Mouse (Mus musculus) spleen, postnatal 36 days (tissue): ENCODE results near the gene Anks1b.
A peak's percentile ranks its signal among the peaks of the same experiment; 100 is the strongest.

ENCODE experiments used
- DNase-seq, 2 experiments: peaks; one replicate each; pipeline ENCODE4 v3.0.0; 2022; ENCODE audit warnings: low spot score in 2 of 2, mixed read lengths in 1 of 2

Anks1b gene

GRCm38 (mm10) chr10:90732823-90733222, 859.5 kb downstream of the Anks1b start:
- DNase-seq: peak; percentile 5 to 17

- DNase-seq: peak in 1 of 2 experiments; percentile 7
Observed at GRCm38 (mm10) chr10:90733632-90734031, 860.3 kb downstream of the Anks1b start.

- DNase-seq: no peak
Observed at GRCm38 (mm10) chr10:90738475-90738874, 865.2 kb downstream of the Anks1b start.

- DNase-seq: no peak
Observed at GRCm38 (mm10) chr10:90740956-90741355, 867.6 kb downstream of the Anks1b start.

- DNase-seq: no peak
Observed at GRCm38 (mm10) chr10:90751889-90752288, 878.6 kb downstream of the Anks1b start.

- no peak for DNase-seq
Observed at GRCm38 (mm10) chr10:90753106-90753505, 879.8 kb downstream of the Anks1b start.

- DNase-seq: no peak
Observed at GRCm38 (mm10) chr10:90757773-90758172, 884.5 kb downstream of the Anks1b start.

DNA sequence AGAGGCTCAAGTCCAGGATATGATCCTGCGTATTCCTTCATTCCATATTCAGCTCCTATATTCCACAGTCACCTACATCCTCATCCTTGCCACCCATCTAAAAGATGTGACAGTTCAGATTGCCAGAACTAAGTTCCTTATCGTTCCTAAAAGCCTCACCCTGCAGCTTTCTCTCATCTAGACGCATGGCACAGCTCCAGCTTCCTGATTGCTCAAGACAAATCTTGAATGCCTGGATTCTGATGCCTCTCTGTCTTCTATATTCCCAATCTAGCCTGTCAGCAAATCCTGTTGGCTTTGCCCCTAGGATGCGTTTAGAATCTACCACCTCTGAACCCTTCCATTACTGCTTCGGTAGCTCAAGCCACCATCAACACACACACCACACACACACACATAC, 886.6 kb downstream of the Anks1b start:
- no peak for DNase-seq

DNA sequence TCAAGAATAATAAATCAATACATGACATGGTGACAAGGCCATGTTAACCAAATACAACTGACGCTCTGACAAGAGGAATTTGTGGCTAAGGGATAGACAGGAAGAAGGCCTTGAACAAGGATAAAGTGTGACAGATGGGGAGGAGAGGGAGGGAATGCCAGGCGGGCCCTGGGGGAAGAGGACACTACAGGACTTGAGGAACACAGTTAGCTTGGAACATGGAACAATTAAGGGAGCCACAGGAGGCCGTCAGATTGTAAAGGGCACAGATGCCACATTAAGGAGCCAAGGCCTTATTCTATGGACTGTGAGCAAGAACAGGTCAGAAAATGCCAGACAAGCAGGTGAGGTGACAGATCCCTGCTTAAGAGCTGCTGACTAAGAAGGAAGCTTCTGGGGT, 893.0 kb downstream of the Anks1b start:
- no peak for DNase-seq

DNA sequence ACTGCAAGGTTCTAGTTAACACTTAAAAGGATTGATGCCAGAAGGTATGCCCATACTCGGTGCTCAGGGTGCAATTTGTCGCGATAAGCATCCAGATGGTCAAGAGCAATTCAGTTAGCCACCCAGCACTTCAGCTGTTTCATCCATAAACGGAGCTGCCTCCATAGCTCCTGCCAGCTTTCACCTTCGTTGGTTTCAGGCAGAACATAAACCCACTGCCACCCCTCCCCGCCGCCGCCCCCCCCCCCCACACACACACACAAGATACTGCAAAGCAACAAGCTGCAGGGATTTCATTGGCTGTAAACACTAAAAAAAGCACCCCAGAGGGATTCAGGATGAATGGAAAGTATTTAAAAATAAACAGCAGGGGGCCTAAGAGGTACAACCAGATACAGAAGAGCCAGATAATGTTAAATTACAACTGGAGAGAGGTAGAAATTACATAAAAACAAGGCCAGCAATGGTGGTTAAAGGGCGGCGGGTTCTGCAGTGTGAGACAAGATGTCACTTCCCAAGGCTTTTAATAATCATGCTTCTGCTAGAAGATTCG, 897.2 kb downstream of the Anks1b start:
- DNase-seq: no peak

GRCm38 (mm10) chr10:90771046-90771445, 897.7 kb downstream of the Anks1b start:
- no peak for DNase-seq

DNA sequence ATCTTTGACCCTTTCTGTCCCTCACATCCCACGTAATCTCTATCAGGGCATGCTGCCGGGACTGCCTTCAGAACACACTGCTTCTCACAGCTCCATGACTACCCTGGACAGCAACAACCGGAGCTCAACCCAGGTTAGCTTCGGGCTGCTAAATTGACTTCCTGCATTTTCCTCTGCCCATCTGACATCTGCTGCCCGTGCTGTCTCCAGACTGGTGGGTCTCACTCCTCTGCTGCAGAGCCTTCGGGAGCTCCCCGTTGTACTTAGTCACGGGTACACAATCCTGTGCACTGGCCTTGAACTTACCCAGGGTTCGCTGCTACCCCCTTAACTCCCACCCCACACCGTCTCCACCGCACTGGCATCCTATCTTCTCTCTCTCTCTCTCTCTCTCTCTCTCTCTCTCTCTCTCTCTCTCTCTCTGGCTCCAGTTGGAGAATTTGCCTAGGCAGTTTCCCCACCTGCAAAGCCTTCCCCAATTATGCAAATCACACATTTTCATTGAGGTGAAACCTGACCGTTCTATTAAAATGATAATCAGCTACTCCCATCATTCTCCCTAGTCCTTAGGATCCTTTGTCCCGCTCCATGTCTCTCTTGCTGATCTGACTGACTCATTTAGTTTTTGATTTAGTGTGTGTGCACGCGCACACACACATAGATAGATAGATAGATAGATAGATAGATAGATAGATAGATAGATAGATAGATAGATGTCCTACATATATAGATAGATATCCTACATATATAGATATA, 898.3 kb downstream of the Anks1b start:
- no peak for DNase-seq

DNA sequence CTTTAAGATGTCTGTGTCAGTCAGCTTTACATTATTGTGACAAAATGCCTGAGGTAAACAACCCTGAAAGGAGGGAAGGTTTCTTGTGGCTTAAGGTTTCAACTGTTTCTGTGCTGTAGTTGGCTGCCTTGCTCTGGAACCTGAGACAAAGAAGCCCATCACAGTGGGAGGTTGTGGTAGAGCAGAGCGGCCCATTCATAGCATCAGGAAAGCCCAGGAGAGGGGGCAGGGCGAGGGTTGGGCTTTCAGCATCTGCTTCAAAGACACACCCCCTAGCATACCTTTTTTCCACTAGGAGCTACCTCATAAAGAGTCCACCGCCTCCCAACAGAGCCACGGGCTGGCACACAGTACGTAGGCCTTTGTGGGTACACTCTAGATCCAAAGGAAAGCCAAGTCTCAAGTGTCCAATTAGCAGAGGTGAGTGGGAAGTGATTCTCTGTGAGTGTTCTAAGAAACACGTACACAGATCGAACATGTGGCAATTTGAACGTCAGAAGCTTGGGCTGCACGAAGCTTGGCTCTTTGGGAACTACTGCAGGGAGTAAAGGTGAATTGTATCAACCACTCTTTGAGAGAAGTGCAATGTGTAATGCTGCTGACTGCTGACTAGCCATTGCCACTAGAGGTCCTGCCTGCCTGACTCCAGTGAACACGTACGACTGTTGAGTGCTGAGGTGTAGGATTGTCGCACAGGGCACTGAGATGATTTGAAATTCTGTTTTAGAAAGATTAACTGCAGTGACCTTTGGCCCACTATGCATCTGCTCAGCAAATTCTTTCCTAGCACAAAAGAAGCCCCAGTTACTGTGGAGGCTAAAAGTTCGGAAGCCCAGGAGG, 906.5 kb downstream of the Anks1b start:
- no peak for DNase-seq

DNA sequence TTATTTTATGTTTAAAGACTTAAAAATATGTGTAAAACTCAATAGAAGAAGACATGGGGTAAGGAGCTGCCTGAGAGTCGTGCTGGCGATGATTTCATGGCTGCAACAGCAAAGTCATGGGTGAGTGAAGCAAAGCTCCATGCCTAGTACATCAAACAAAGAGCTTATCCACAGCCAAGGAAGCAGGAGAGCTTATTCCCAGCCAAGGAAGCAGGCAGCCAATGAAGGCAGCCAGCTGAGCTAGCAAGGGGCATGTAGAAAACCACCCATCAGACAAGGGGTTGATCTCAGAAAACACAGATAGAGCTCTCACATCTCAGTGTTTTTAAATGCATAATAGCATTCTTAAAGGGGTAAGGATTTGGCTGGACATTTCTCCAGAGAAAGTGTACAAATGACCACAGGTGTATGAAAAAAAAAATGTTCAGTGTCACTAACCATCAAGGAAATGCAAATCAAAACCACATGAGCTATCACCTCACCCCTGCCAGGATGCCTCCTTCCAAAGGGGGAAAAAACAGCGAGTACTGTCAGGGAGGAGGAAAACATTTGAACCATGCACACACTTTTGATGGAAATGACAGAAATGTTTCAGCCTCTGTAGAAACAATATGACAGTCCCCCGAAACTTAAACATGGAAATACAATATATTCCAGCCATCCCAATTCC, 911.8 kb downstream of the Anks1b start:
- DNase-seq: no peak

DNA sequence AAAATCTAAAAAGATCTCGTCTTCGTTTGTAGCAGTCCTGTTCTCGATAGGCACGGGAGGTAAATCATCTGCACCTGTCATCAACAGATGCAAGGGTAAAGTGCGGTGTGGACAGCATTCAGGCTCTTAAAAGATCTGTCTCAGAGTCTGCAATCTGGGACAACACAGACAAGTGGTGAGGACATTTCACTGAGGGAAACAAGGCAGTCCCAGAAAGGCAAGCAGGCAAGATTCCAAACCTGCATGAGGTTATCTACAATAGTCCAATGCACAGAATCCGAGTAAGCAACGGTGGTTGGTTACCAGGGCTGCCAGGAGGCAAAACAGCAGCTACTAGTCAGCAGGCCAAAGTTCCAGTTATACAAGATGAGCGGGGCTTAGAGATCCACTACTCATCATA, 912.4 kb downstream of the Anks1b start:
- no peak for DNase-seq

- no peak for DNase-seq
Observed at GRCm38 (mm10) chr10:90803112-90803511, 929.8 kb downstream of the Anks1b start.

DNA sequence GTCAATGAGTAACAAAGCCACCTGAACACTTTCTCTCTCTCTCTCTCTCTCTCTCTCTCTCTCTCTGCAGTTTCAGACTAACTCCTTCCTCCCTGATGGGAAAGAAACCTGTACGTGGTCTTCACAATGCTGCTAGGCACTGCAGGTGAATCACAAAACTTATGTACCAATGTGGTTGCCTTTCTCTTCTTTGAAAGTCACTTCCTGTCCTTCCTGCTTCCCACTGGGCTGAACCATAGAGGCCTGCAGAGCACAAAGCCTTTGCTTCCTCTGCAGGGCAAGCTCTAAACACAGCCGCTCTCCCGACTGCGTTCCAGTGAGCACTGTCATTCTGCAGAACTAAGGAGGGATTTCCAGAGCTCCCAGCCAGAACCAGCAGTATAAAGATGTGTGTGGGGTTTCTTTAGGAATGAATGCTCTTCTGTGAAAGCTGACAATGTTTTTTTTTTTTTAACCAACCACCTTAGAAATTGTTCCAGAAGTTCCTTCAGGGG, 931.3 kb downstream of the Anks1b start:
- no peak for DNase-seq

- DNase-seq: no peak
Observed at GRCm38 (mm10) chr10:90808616-90809310, 935.5 kb downstream of the Anks1b start.

GRCm38 (mm10) chr10:90809911-90810590, 936.7 kb downstream of the Anks1b start:
- DNase-seq: no peak

DNA sequence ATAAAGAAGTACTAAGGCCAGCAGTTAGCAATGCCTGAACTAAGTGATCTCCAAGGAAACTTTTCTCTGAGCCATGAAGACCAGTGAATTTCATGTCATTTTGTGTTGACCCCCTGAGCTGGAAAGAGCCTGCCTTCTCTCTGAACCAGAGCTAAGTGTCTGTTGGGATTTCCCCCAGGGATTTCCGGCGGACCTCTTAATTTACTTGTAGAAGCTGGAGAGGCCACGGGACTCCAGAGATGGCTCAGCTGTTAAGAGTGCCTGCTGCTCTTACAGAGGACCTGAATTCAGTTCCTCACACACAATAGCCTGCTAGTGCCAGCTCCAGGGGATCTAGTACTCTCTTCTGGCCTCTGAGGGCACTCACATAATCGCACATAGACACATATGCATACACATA, 938.1 kb downstream of the Anks1b start:
- no peak for DNase-seq

- no peak for DNase-seq
Observed at GRCm38 (mm10) chr10:90813326-90813725, 940.0 kb downstream of the Anks1b start.
